Mouse (Mus musculus): ENCODE results near the gene Naa11.

DNA sequence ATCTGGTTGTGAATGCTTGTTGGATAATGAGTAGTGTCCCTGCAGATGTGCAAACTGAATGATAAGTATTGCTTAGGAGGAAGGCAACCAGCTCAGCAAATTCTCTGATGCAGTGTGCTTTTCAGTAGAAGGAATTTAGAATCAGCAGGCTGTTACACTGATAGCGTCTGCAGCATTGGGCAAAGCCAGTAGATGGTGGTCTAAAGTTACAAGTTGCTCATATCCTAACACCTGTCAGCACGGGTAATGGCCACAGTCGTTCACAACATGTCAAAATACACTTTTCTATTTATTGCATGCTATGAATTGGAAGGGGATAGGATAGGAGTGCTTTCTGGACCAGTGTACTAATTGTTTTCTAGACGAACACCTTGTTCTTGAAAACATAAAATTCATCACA is 33.1 kb downstream of the Naa11 start:
- TF ChIP-seq POLR2A (IDR thresholded peaks at IDR 0.05; ENCODE audit: extremely low read depth, insufficient read depth, low read length) (no peak), CTCF (IDR thresholded peaks at IDR 0.05; ENCODE audit: extremely low read depth, insufficient read depth, low read length) (no peak)

Measured in cortical plate, adult 2 months (tissue).